ENCODE assay signal across 27 mouse cellular contexts in the genomic region with DNA sequence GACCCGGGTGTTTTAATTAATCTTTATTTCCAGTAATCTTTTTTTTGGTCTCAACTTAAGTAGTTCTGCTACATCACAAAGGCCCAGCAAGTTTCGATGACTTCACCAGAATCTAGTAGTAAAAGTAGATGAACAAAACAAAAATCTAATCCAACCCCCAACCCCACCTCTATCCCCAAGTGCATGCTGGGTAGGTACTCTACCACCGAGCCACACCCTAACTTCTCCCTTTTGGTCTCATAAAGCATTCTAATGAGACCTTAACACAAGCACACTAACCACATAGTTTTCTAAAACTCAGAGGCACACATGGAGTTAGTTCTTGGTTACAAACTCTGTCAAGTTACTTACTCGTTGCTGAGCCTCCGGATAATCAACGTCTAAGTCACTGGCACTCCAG. TPM values are rescaled to one million over a fixed set of nuclear protein-coding genes. Genes with fewer than 3 reads are reported as not detected.
A peak's percentile ranks its signal among the peaks of the same experiment; 100 is the strongest.
DNase-seq lines count a peak whose midpoint lies in the region; ATAC-seq and TF ChIP-seq lines count a peak whose summit lies in the region.
"Had no signal": no experiment of that assay in that cellular context is flagged by ENCODE, and none has a peak within 500 bp of the region (broad histone marks: within the 10 kb centered on the region; RNA-seq: fewer than 3 reads in every experiment).

No protein-coding gene starts in this region.

- intact Hi-C loops in left cerebral cortex, postnatal 14 days (cut with DNase I) = no loop called here

- TF ChIP-seq RAD21 in MEL (IDR thresholded peaks at IDR 0.05; ENCODE audit: low read depth, low read length) = no peak

- ATAC-seq in liver, embryonic 13.5 days (ENCODE audit: low read depth) = no peak
- no peak for ATAC-seq in liver, embryonic 11.5 days (replicated peaks; ENCODE audit: low FRiP score)
- ATAC-seq in G1E (ENCODE audit: extremely low read depth, insufficient number of reproducible peaks, low FRiP score, poor library complexity, severe bottlenecking) = no peak
- ATAC-seq in liver, embryonic 15.5 days (ENCODE audit: insufficient read depth) = no peak
- ATAC-seq: activated CD4-positive, CD25-positive, alpha-beta regulatory T cell, adult 4 months; forebrain, embryonic 14.5 days; forebrain, embryonic 16.5 days; Patski had no signal

- H3K9me3 ChIP-seq in liver, embryonic 13.5 days (replicated peaks) = no peaks in the 10 kb centered on the region
- no peaks in the 10 kb centered on the region for H3K9me3 ChIP-seq in liver, embryonic 11.5 days (ENCODE audit: control insufficient read depth, low read length)
- H3K9me3 ChIP-seq in G1E (replicated peaks) = no peaks in the 10 kb centered on the region
- no peaks in the 10 kb centered on the region for H3K9me3 ChIP-seq in MEL (replicated peaks; ENCODE audit: insufficient read depth, low read length)
- no peaks in the 10 kb centered on the region for H3K9me3 ChIP-seq in liver, embryonic 15.5 days (replicated peaks)
- H3K9me3 ChIP-seq: embryonic facial prominence, embryonic 13.5 days; embryonic facial prominence, embryonic 15.5 days; forebrain, embryonic 10.5 days; forebrain, embryonic 12.5 days had no signal

- H3K36me3 ChIP-seq in liver, embryonic 13.5 days = no peaks in the 10 kb centered on the region
- no peaks in the 10 kb centered on the region for H3K36me3 ChIP-seq in liver, embryonic 11.5 days (ENCODE audit: control insufficient read depth, insufficient read depth, low read length)
- no peaks in the 10 kb centered on the region for H3K36me3 ChIP-seq in G1E (replicated peaks)
- H3K36me3 ChIP-seq in MEL (ENCODE audit: control insufficient read depth in 1 of 2, insufficient read depth in 2 of 2, low read length in 2 of 2) = peaks cover 0 to 13% of the 10 kb centered on the region in 2 experiments; a peak in 2 of 4 replicates
- no peaks in the 10 kb centered on the region for H3K36me3 ChIP-seq in liver, embryonic 15.5 days (replicated peaks)
- H3K36me3 ChIP-seq: embryonic facial prominence, embryonic 13.5 days; embryonic facial prominence, embryonic 15.5 days; forebrain, embryonic 10.5 days; forebrain, embryonic 12.5 days had no signal

- H3K4me3 ChIP-seq in liver, embryonic 13.5 days (replicated peaks) = no peak overlapping the region
- no peak overlapping the region for H3K4me3 ChIP-seq in liver, embryonic 11.5 days (ENCODE audit: low read depth, low read length)
- H3K4me3 ChIP-seq in G1E (ENCODE audit: low read depth, low read length) (no peak overlapping the region; the same call in 1 of the 2 replicates), MEL (ENCODE audit: control insufficient read depth in 1 of 2, insufficient read depth in 1 of 2, low read depth in 2 of 2, low read length in 2 of 2) (peak overlapping the region; percentile 60 to 73)
- no peak overlapping the region for H3K4me3 ChIP-seq in liver, embryonic 15.5 days (replicated peaks)
- H3K4me3 ChIP-seq: embryonic facial prominence, embryonic 13.5 days; embryonic facial prominence, embryonic 15.5 days; erythroblast, embryonic 14.5 days; forebrain, embryonic 10.5 days; forebrain, embryonic 12.5 days had no signal

- H3K4me1 ChIP-seq in liver, embryonic 13.5 days (replicated peaks) = peaks cover 30% of the 10 kb centered on the region
- no peaks in the 10 kb centered on the region for H3K4me1 ChIP-seq in liver, embryonic 11.5 days (replicated peaks; ENCODE audit: control insufficient read depth, insufficient read depth, low read length)
- H3K4me1 ChIP-seq in G1E (ENCODE audit: insufficient read depth, low read depth, low read length) (peaks cover 36% of the 10 kb centered on the region), MEL (ENCODE audit: control insufficient read depth in 1 of 2, insufficient read depth in 2 of 2, low read length in 2 of 2) (peaks cover 4 to 17% of the 10 kb centered on the region in 2 experiments; a peak in 3 of 4 replicates)
- H3K4me1 ChIP-seq in liver, embryonic 15.5 days (replicated peaks) = peaks cover 27% of the 10 kb centered on the region

- 73% methylated on average over 6 of the region's 6 CpGs for WGBS in liver, embryonic 13.5 days (ENCODE audit: insufficient replicate concordance)
- 90% methylated on average over 6 of the region's 6 CpGs for WGBS in liver, embryonic 11.5 days
- 75% methylated on average over 6 of the region's 6 CpGs for WGBS in liver, embryonic 15.5 days (ENCODE audit: insufficient replicate concordance)

- TF ChIP-seq POLR2A in MEL (IDR thresholded peaks at IDR 0.05; ENCODE audit: control insufficient read depth in 1 of 2, insufficient read depth in 1 of 2, low read depth in 1 of 2, low read length in 2 of 2, poor library complexity in 1 of 2) = no peak; a peak in 1 of 4 replicates

- H3K4me2 ChIP-seq in liver, embryonic 13.5 days = peak overlapping the region; percentile 11; the same call in 1 of the 2 replicates
- no peak overlapping the region; the same call in 1 of the 2 replicates for H3K4me2 ChIP-seq in liver, embryonic 11.5 days
- H3K4me2 ChIP-seq in liver, embryonic 15.5 days = peak overlapping the region; percentile 30
- H3K4me2 ChIP-seq: embryonic facial prominence, embryonic 13.5 days; embryonic facial prominence, embryonic 15.5 days; forebrain, embryonic 12.5 days had no signal

- H3K27me3 ChIP-seq in liver, embryonic 13.5 days = no peaks in the 10 kb centered on the region
- no peaks in the 10 kb centered on the region for H3K27me3 ChIP-seq in liver, embryonic 11.5 days (replicated peaks; ENCODE audit: control insufficient read depth, insufficient read depth, low read length)
- no peaks in the 10 kb centered on the region for H3K27me3 ChIP-seq in G1E (ENCODE audit: insufficient read depth, low read length)
- H3K27me3 ChIP-seq in MEL (ENCODE audit: control insufficient read depth in 1 of 2, insufficient read depth in 2 of 2, low read length in 2 of 2) = no peaks in the 10 kb centered on the region
- no peaks in the 10 kb centered on the region for H3K27me3 ChIP-seq in liver, embryonic 15.5 days
- H3K27me3 ChIP-seq: embryonic facial prominence, embryonic 13.5 days; embryonic facial prominence, embryonic 15.5 days; forebrain, embryonic 12.5 days; Patski had no signal

- no peak for DNase-seq in liver, embryonic 13.5 days
- DNase-seq in liver, embryonic 11.5 days (ENCODE audit: low spot score) = no peak
- DNase-seq in G1E (ENCODE audit: low spot score) = peak; percentile 44
- peak; percentile 83 for DNase-seq in MEL (ENCODE audit: low read depth, low spot score)
- no peak for DNase-seq in thymus, postnatal 14 days
- no peak for DNase-seq in c-Kit-positive CD71-positive TER-119-positive erythroid progenitor cells, embryonic 14.5 days (ENCODE audit: low spot score)
- DNase-seq in left cerebral cortex, postnatal 14 days (ENCODE audit: low spot score in 2 of 2) = no peak
- DNase-seq: adrenal gland, adult 8-10 months; adrenal gland, postnatal 14 days; adrenal gland, postnatal 36 days; cerebellum, adult 11 months; cerebellum, adult 18-20 months; cerebellum, adult 8-10 months; cerebellum, adult 9-11 months; cerebellum, postnatal 14 days; cerebellum, postnatal 36 days; embryo, embryonic 11 days had no signal

- no peak overlapping the region for H3K9ac ChIP-seq in liver, embryonic 13.5 days
- no peak overlapping the region for H3K9ac ChIP-seq in liver, embryonic 11.5 days (ENCODE audit: low read depth, low read length)
- H3K9ac ChIP-seq in MEL (ENCODE audit: control insufficient read depth, low read depth, low read length, poor library complexity, severe bottlenecking) = peak overlapping the region; percentile 62
- H3K9ac ChIP-seq in liver, embryonic 15.5 days = no peak overlapping the region
- H3K9ac ChIP-seq: embryonic facial prominence, embryonic 13.5 days; embryonic facial prominence, embryonic 15.5 days; forebrain, embryonic 12.5 days had no signal

- peaks cover 13% of the 10 kb centered on the region for H3K79me2 ChIP-seq in MEL (ENCODE audit: control insufficient read depth, insufficient read depth, low read length, poor library complexity)

- 0 out of 4 replicates have a peak, but pooled peaks of 1 of the 2 experiments have one; percentile 29 for TF ChIP-seq EP300 in MEL (IDR thresholded peaks at IDR 0.05; ENCODE audit: low read depth in 1 of 2, low read length in 2 of 2)

- H3K27ac ChIP-seq in liver, embryonic 13.5 days = peak overlapping the region; percentile 55; the same call in 1 of the 2 replicates
- H3K27ac ChIP-seq in liver, embryonic 11.5 days (ENCODE audit: low read depth, low read length) = no peak overlapping the region
- peak overlapping the region; percentile 91 for H3K27ac ChIP-seq in MEL (ENCODE audit: control insufficient read depth, low read depth, low read length)
- H3K27ac ChIP-seq in liver, embryonic 15.5 days (replicated peaks) = 0 out of 2 replicates have a peak overlapping the region, but pooled peaks have one; percentile 57
- H3K27ac ChIP-seq: embryonic facial prominence, embryonic 13.5 days; embryonic facial prominence, embryonic 15.5 days; forebrain, embryonic 10.5 days; forebrain, embryonic 12.5 days had no signal

- TF ChIP-seq CTCF in G1E (IDR thresholded peaks at IDR 0.05; ENCODE audit: low read depth, low read length) (no peak), MEL (IDR thresholded peaks at IDR 0.05 in 2 of 3, conservative IDR thresholded peaks at IDR 0.05 in 1 of 3; ENCODE audit: control insufficient read depth in 1 of 3, insufficient read depth in 1 of 3, low read depth in 2 of 3, low read length in 3 of 3, poor library complexity in 1 of 3, severe bottlenecking in 1 of 3) (no peak)

TF ChIP-seq in MEL, 35 proteins besides CTCF, POLR2A, EP300 and RAD21 (continues in another document):
- TF ChIP-seq POLR2AphosphoS2 (IDR thresholded peaks at IDR 0.05; ENCODE audit: low read length) = no peak
- TF ChIP-seq GATA1 (IDR thresholded peaks at IDR 0.05; ENCODE audit: low read depth, low read length) = no peak
- TF ChIP-seq ZMIZ1 (IDR thresholded peaks at IDR 0.05; ENCODE audit: low read depth, low read length) = no peak
- no peak for TF ChIP-seq JUND (IDR thresholded peaks at IDR 0.05; ENCODE audit: low read depth, low read length)
- 0 out of 2 replicates have a peak, but pooled peaks have one; percentile 5 for TF ChIP-seq ZC3H11A (IDR thresholded peaks at IDR 0.05; ENCODE audit: low read depth, low read length)
- TF ChIP-seq CHD1 (IDR thresholded peaks at IDR 0.05; ENCODE audit: low read depth, low read length) = no peak
- no peak for TF ChIP-seq MAX (IDR thresholded peaks at IDR 0.05; ENCODE audit: low read length)
- no peak for TF ChIP-seq E2F4 (IDR thresholded peaks at IDR 0.05; ENCODE audit: borderline replicate concordance, low read depth, low read length)

RNA-seq across cellular contexts. Expression of a gene that starts 3.2 kb away (rescaled TPM):
- polyA plus RNA-seq in liver, embryonic 13.5 days (2015; fragmentation: Nextera tagmentation; extraction: Ambion mirVana) = 3.2 and 3.6 TPM in 2 replicates
- 2.9 and 3.5 TPM in 2 replicates for polyA plus RNA-seq in liver, embryonic 11.5 days (2014; fragmentation: Nextera tagmentation; extraction: Ambion mirVana)
- total RNA-seq in G1E (2014; fragmentation: Nextera tagmentation) (80.2 and 82.6 TPM in 2 replicates), G1E (2017) (21.0 and 22.6 TPM in 2 replicates), MEL (2012; rRNA removed) (10.9 and 12.8 TPM in 2 replicates)
- polyA plus RNA-seq in G1E (2012) (7.2 and 7.9 TPM in 2 replicates), MEL (2012; ENCODE audit: insufficient read depth in 1 of 2, insufficient read length in 2 of 2, low read depth in 1 of 2, low replicate concordance in 2 of 2, missing spikeins in 1 of 2) (1 to 10 TPM in 1 of 2 experiments, not detected in 1; 8.1 TPM)
- polyA plus RNA-seq in liver, embryonic 15.5 days (2015; fragmentation: Nextera tagmentation; extraction: Ambion mirVana) = 2.0 and 2.5 TPM in 2 replicates
- total RNA-seq in left cerebral cortex, postnatal 14 days (2021) = under 1 TPM; 0.61 to 0.83 TPM

Comparison
In these comparisons a context has a peak if more than half of its experiments do, and no peak if none do; other contexts are left out.
1. DNase-seq: peak in G1E (single experiment) and MEL (single experiment); none in liver, embryonic 13.5 days (single experiment), liver, embryonic 11.5 days (single experiment), thymus, postnatal 14 days (single experiment), c-Kit-positive CD71-positive TER-119-positive erythroid progenitor cells, embryonic 14.5 days (single experiment) and left cerebral cortex, postnatal 14 days (0 of 2).
2. H3K4me3 ChIP-seq: peak in MEL (2 of 2); none in liver, embryonic 13.5 days (single experiment), liver, embryonic 11.5 days (single experiment), G1E (single experiment) and liver, embryonic 15.5 days (single experiment).